Mouse (Mus musculus) olfactory bulb, adult 2 months (tissue): ENCODE results near the gene Pelp1.

Experiments used
- CTCF ChIP-seq: fragments of 200-500 bp; IDR thresholded peaks from 2 replicates; pipeline ENCODE4 v1.5.1; 2012; ENCODE audit warnings: low read depth, mild to moderate bottlenecking, low read length, moderate library complexity; ENCODE audit not compliant: insufficient read depth
- POLR2A ChIP-seq: fragments of 200-500 bp; IDR thresholded peaks from 2 replicates; pipeline ENCODE4 v1.6.1; 2012; ENCODE audit warnings: mild to moderate bottlenecking, low read depth, low read length, moderate library complexity; ENCODE audit not compliant: insufficient read depth

- TF ChIP-seq CTCF (no peak), POLR2A (no peak)
Measured at GRCm38 (mm10) chr11:70376054-70376453, 33.8 kb downstream of the Pelp1 start.
